Mouse (Mus musculus) limb, embryonic 11.5 days (tissue): Measurements from ENCODE around the gene Phc3. TPM values are rescaled to one million over a fixed set of nuclear protein-coding genes. Genes with fewer than 3 reads are reported as not detected.
A peak's percentile ranks its signal among the peaks of the same experiment; 100 is the strongest.
"Not testable (repeated sequence)": the region's sequence is repeated elsewhere in the genome, so short reads cannot be mapped to it uniquely, and the experiment has no call there.

Experiments
- ATAC-seq: fragments of 200-750 bp; cut with Nextera tagmentation; 2 replicates; pipeline ENCODE4 v1.8.0; 2017; ENCODE audit warnings: low read depth; ENCODE audit not compliant: insufficient number of reproducible peaks, low FRiP score, low TSS enrichment
- DNase-seq: peaks from one replicate; pipeline ENCODE4 v3.0.0-alpha.2; 2015; ENCODE audit warnings: low spot score
- H3K27ac ChIP-seq: fragments of 300-500 bp; sonication (generic); replicated peaks from 2 replicates; pipeline ENCODE4 v1.5.1; 2014; ENCODE audit warnings: low read depth, mild to moderate bottlenecking, low read length
- H3K27me3 ChIP-seq: fragments of 300-500 bp; sonication (generic); 2 replicates; pipeline ENCODE4 v1.6.1; 2014; ENCODE audit warnings: mild to moderate bottlenecking, low read length, mixed read lengths; ENCODE audit not compliant: control insufficient read depth, insufficient read depth
- H3K36me3 ChIP-seq: fragments of 300-500 bp; sonication (generic); 2 replicates; pipeline ENCODE4 v1.6.1; 2014; ENCODE audit warnings: mild to moderate bottlenecking, low read length, moderate library complexity, mixed read lengths; ENCODE audit not compliant: control insufficient read depth, insufficient read depth
- H3K4me1 ChIP-seq: fragments of 300-500 bp; sonication (generic); 2 replicates; pipeline ENCODE4 v1.6.1; 2014; ENCODE audit warnings: low read length, mixed read lengths; ENCODE audit not compliant: control insufficient read depth, insufficient read depth
- H3K4me2 ChIP-seq: fragments of 300-500 bp; sonication (generic); 2 replicates; pipeline ENCODE4 v1.6.1; 2014; ENCODE audit warnings: low read depth, mild to moderate bottlenecking, moderate library complexity; ENCODE audit not compliant: severe bottlenecking
- H3K4me3 ChIP-seq: fragments of 300-500 bp; sonication (generic); 2 replicates; pipeline ENCODE4 v1.5.1; 2014; ENCODE audit warnings: low read depth, low read length
- H3K9ac ChIP-seq: fragments of 300-500 bp; sonication (generic); 2 replicates; pipeline ENCODE4 v1.6.1; 2014; ENCODE audit warnings: mild to moderate bottlenecking, low read length
- H3K9me3 ChIP-seq: fragments of 300-500 bp; sonication (generic); 2 replicates; pipeline ENCODE4 v1.6.1; 2016; ENCODE audit warnings: low read length; ENCODE audit not compliant: control insufficient read depth
- WGBS: fragments of 180-500 bp; shearing (Covaris S2); extraction: QIAGEN DNeasy Blood & Tissue Kit; methylation state at CpG from one replicate; pipeline ENCODE4 v1.1.7; 2014; 5-methylcytosine and 5-hydroxymethylcytosine counted together
- polyA plus RNA-seq: library from polyadenylated mRNA; unstranded; fragments of >200 nt; fragmentation: Nextera tagmentation; extraction: Ambion mirVana; gene quantifications from 2 replicates; pipeline ENCODE4 v1.2.1, GENCODE M21; 2014

The Phc3 gene
- polyA plus RNA-seq, 1 experiment from 2014 or later = 4.6 TPM

- DNase-seq (no peak), ATAC-seq (no peak)
- Histone ChIP-seq H3K27me3 (no peaks in the 10 kb centered on the region), H3K36me3 (no peaks in the 10 kb centered on the region), H3K27ac (no peak overlapping the region), H3K9ac (no peak overlapping the region), H3K9me3 (no peaks in the 10 kb centered on the region), H3K4me1 (no peaks in the 10 kb centered on the region), H3K4me2 (no peak overlapping the region), H3K4me3 (no peak overlapping the region)
- WGBS = 77% methylated on average over 1 of the region's 1 CpGs
These were observed 99.2 kb downstream of the Phc3 start for GRCm38 (mm10) chr3:30869995-30870394.

GRCm38 (mm10) chr3:30868625-30869024 lies 100.6 kb downstream of the Phc3 start:
- Histone ChIP-seq H3K9ac (no peak overlapping the region), H3K4me3 (no peak overlapping the region), H3K9me3 (no peaks in the 10 kb centered on the region), H3K27me3 (no peaks in the 10 kb centered on the region), H3K4me2 (no peak overlapping the region), H3K36me3 (no peaks in the 10 kb centered on the region), H3K4me1 (no peaks in the 10 kb centered on the region), H3K27ac (no peak overlapping the region)
- DNase-seq (no peak), ATAC-seq (no peak)
- WGBS = 83% methylated on average over 5 of the region's 5 CpGs

DNA sequence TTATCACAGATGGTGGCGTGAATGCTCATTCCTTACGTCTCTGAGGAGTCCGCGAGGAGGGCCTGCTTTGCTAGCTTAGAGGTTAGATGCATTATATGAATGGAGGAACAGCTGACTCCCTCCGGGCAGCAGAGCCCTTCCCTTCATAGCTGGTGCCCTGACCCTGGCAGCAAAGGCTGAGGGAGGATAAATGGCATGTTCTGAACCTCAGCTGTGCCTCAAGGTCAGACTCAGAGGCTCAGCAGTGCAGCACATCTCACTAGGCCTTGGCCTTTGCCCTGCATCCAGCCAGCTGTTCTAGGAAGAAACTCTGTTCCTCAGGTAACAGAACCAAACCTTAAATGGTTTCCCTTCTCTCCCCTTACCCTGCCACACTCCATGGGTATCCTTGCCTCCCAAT lies 101.0 kb downstream of the Phc3 start:
- Histone ChIP-seq H3K9ac (no peak overlapping the region), H3K9me3 (no peaks in the 10 kb centered on the region), H3K4me2 (no peak overlapping the region), H3K27ac (no peak overlapping the region), H3K27me3 (no peaks in the 10 kb centered on the region), H3K4me1 (no peaks in the 10 kb centered on the region), H3K4me3 (no peak overlapping the region), H3K36me3 (no peaks in the 10 kb centered on the region)
- 89% methylated on average over 5 of the region's 5 CpGs for WGBS
- DNase-seq (no peak), ATAC-seq (no peak)

- ATAC-seq (no peak), DNase-seq (no peak)
- no peaks in the 10 kb centered on the region for H3K27me3 ChIP-seq
- no peak overlapping the region for H3K27ac ChIP-seq
- H3K36me3 ChIP-seq = no peaks in the 10 kb centered on the region
- no peak overlapping the region for H3K4me3 ChIP-seq
- H3K9ac ChIP-seq = no peak overlapping the region
- H3K4me1 ChIP-seq = no peaks in the 10 kb centered on the region
- no peaks in the 10 kb centered on the region for H3K9me3 ChIP-seq
- H3K4me2 ChIP-seq = no peak overlapping the region
- WGBS = 81% methylated on average over 1 of the region's 1 CpGs
These were observed 104.6 kb downstream of the Phc3 start for GRCm38 (mm10) chr3:30864640-30865039.

GRCm38 (mm10) chr3:30863712-30864435 lies 105.3 kb downstream of the Phc3 start:
- no peak overlapping the region for H3K9ac ChIP-seq
- 75% methylated on average over 5 of the region's 5 CpGs for WGBS
- DNase-seq (no peak), ATAC-seq (no peak)
- no peak overlapping the region for H3K27ac ChIP-seq
- H3K27me3 ChIP-seq = no peaks in the 10 kb centered on the region
- no peak overlapping the region for H3K4me2 ChIP-seq
- H3K36me3 ChIP-seq = no peaks in the 10 kb centered on the region
- H3K9me3 ChIP-seq = no peaks in the 10 kb centered on the region
- H3K4me1 ChIP-seq = no peaks in the 10 kb centered on the region
- no peak overlapping the region for H3K4me3 ChIP-seq

DNA sequence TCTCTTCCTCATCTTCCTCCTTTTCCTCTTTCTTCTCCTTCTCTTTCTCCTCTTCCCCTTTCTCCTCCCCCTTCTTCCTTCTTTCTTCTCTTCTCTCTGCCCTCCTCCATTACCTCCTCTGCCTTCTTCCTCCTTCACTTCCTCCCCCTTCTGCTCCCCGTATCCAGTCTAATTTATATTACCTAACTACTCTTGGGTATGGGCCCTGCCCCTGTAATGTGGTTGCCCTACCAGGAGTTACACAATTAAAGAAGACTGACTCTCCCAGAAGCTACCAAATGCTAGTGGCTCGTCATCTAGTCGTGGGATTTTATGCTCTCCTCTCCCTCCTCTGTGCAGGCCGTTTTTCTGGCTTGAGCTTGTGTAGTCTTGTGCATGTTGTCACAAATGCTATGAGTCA lies 108.5 kb downstream of the Phc3 start:
- DNase-seq (no peak), ATAC-seq (no peak)
- Histone ChIP-seq H3K36me3 (no peaks in the 10 kb centered on the region), H3K9me3 (no peaks in the 10 kb centered on the region), H3K4me2 (no peak overlapping the region), H3K4me1 (no peaks in the 10 kb centered on the region), H3K9ac (no peak overlapping the region), H3K27me3 (peaks cover 8% of the 10 kb centered on the region), H3K27ac (no peak overlapping the region), H3K4me3 (no peak overlapping the region)
- 75% methylated on average over 4 of the region's 4 CpGs for WGBS

GRCm38 (mm10) chr3:30859599-30859998 lies 109.6 kb downstream of the Phc3 start:
- not testable (repeated sequence) for H3K4me1 ChIP-seq, ATAC-seq, H3K27ac ChIP-seq, DNase-seq, H3K9me3 ChIP-seq, H3K9ac ChIP-seq, H3K4me3 ChIP-seq, H3K36me3 ChIP-seq, H3K4me2 ChIP-seq
- H3K27me3 ChIP-seq = peaks cover 18% of the 10 kb centered on the region
- 91% methylated on average over 8 of the region's 8 CpGs for WGBS

DNA sequence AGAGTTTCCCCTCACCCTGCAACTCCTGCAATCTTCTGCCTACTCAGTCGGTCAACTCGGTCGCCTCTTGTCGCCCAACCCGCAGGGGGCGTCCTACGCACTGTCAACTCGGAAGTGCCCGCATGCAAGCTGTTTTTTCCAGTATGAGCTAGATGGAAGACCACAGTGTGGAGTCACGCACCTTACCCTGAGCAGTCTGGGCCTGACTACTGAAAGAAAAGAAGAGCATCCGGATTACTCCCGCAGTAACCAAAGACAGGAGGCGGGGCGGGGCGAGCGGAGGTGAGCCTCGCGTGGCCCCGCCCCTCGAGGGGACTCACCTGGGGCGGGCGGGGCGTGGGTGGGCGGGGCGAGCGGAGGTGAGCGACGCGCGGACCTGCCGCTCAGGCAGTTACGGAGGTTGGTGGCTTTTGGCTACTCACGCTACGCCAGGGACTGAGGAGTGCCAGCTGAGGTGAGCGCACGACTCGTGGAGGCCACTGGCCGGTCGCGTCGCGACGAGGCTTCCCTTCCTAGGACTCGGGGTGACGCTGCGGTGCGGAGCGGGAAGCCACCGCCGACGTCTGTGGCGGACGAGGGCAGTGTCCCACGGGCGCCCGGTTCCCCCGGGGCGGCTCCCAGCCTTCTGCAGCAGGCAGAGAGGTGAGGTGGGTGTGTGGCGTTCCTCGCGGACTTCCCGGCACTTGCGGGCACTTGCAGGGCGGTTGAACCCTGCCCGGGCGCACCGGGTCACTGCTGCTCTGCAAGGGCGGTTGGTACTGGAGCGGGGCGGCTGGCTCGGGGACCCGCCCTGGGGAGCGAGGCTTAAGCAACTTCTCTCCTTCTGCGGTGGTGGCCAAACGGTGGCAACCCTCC lies 113.4 kb downstream of the Phc3 start, which contains the start of gene Gpr160:
TSS of gene Gpr160 (plus strand) at position 347 of the 855 bp plus-strand sequence.
- Histone ChIP-seq H3K36me3 (no peaks in the 10 kb centered on the region), H3K27me3 (peaks cover 18% of the 10 kb centered on the region), H3K4me2 (peak within 1 kb of the TSS; percentile 99), H3K9ac (peak within 1 kb of the TSS; percentile 56), H3K9me3 (no peaks in the 10 kb centered on the region), H3K4me1 (no peaks in the 10 kb centered on the region), H3K27ac (no peak within 1 kb of the TSS), H3K4me3 (peak within 1 kb of the TSS; percentile 58)
- ATAC-seq (peak; percentile 51; the same call in 1 of the 2 replicates), DNase-seq (peak; percentile 71)
- under 1% methylated on average over 71 of the region's 75 CpGs for WGBS
